Mouse (Mus musculus) skeletal muscle tissue, adult 2 months (tissue): ENCODE measurements around the gene Rbmx2.

Experiments
- DNase-seq: peaks from one replicate; pipeline ENCODE4 v3.0.0-alpha.2; 2012; ENCODE audit warnings: low read depth, low spot score

Gene Rbmx2

GRCm38 (mm10) chrX:48694864-48695371 is at the start of gene Rbmx2:
TSS of gene Rbmx2 (plus strand) at chrX:48695004.
- DNase-seq = peak; percentile 87

DNA sequence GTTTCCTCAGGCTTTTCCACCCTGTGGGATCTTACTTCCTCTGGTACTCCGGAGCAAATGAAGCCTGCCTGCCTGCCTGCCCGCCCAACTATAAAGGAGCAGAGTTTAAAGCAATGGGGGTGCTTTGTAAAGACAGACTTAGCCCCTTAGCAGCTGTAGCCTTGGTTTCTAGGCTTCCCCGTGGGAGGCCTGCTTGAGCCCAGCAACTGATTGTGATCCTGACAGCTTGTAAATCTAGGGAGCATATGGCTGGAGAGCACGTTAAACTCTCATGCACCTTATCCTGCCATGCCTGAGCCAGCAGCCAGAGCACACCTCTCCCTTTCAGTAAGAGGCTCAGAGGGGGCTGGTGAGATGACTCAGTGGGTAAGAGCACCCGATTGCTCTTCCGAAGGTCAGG is 28.0 kb upstream of the Rbmx2 start:
- no peak for DNase-seq

- DNase-seq = no peak
Measured at GRCm38 (mm10) chrX:48669588-48669987, 25.2 kb upstream of the Rbmx2 start.

GRCm38 (mm10) chrX:48671714-48672113 is 23.1 kb upstream of the Rbmx2 start:
- DNase-seq = no peak

DNA sequence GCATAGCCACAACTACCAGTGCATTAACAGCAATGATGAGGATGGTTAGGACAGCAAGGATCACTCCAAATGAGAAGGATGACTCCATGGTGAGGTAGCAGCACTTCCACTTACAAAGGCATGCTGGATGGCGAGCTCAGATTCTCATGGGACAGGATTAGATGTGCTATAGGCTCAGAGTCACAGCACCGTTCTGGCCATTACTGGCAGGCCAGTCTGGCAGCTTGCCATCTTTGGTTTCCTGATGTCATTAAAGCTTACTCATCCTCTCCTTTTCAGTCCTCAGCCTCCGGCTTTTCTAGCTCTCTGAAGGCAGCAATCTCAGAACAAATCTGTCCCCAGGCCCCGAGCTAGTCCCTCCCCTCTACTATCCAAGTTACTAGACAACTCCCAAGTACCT is 20.6 kb upstream of the Rbmx2 start, which contains the start of gene Gpr119:
Gpr119 (minus strand) TSS at position 308 of the 400 bp plus-strand sequence.
- DNase-seq = no peak

DNA sequence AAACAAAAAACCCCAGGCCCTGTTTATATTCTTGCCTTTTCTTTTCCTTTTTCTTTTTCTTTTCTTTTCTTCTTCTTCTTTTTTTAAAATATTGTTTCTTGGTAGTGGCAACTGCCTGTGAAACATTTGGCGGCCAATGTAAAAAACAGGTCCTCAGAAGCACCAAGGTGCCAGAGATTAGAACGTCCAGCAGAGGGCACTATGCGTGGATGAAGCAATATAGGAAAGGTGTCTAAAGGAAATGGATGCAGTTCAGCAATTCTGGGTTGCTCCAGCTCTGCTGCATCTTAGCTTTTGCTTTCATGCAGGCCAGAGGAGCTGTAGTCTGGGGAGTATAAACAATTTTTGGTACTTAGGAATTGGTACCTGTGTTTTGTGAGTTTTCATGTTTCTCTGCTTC is 11.4 kb upstream of the Rbmx2 start:
- DNase-seq = no peak

DNA sequence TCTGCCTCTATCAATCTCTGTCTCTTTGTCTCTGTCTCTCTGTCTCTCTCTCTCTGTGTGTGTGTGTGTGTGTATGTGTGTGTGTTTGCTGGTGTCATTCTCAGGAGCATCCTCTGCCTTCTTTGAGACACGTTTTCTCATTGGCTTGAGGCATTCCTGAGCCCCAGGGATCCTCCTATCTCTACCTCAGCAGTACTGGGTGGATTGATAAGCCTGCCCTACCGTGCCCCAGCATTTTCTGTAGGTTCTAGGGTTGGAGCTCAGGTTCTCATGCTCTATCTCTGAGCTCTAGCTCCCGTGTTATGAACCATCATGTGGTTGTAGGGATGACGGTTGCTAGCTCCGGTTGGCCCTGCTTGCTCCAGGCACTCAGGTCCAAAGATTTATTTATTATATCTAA is 10.9 kb upstream of the Rbmx2 start:
- DNase-seq = no peak

DNA sequence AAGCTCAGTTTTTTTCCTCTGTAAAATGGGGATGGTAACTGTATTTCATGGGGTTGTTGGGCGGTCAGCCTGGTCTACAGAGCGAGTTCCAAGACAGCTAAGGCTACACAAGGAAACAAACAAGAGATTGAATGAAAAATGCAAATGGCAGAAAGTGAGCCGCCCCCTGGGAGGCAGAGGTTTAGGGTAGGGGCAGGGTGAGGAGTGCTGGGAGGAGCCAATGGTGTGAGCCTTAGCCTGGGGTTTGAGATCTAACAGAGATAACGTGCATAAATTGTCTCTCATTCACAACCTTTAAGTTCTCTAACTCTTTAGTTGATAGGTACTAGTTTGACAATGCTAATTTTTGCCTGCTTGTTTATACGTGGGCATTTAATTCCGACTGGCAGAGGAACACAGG is 344 bp upstream of the Rbmx2 start:
- no peak for DNase-seq

DNA sequence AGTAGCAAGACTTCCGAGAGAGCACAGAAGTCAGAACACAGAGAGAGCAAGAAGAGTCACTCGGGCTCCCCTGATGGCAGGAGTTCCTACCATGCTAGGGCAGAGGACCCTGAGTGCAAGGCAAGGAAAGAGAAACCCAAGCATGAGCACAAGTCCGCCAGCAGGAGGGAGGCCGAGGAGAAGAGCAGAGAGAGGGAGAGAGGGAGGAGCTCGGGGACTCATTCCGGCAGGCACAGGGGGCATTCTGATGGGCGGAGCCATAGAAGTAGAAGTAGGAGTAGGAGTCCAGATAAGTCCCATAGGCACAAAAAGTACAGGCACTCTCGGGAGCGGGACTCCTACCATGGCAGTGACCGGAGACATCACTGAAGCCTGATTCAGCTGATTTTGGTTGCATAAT is 14.9 kb downstream of the Rbmx2 start:
- DNase-seq = no peak

DNA sequence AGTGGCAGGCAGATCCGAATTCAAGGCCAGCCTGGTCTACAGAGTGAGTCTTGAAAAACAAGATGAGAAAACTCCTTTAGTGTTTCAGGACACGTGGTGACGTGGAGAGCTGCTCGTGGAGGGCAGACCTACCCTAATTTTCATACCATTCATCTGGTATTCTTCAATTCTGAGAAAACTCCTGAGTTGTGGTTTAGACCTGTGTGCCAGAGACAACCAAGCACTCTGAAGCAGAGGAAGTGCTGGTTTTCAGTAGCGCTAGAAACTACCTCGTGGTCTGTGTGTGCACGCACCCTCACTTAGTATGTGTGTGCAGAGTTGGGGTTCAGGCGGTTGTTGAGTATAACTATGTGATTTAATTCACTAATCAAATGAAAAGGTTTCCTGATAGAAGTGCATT is 18.0 kb downstream of the Rbmx2 start:
- DNase-seq = no peak

DNA sequence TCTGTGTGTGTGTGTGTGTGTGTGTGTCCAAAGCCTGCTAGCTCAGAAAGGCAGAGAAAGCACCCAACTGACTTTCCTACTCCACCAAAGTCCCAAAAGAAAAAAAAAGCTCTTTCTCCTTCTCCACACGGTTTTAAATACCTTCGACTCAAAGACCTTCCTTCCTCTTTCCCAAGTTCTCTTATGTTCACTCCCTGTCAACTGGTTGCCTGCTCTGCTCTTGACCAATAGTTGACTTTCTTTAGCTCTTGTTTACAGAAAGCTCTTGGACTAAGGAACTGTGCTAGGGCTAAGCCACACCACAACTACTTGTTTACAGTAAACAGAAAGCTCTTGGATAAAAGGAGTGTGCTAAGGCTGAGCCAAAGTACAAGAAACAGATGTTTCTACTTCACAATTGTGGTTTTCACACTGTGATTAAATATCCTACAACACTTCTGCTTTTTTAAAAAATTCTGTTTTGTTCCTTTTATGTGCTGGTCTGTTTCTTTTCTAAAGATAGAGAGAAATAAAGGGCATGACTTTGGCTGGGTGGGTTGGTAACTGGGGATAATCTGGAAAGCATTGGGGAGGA is 60.0 kb downstream of the Rbmx2 start:
- DNase-seq = no peak
